Mouse (Mus musculus): Measurements from ENCODE around the gene Nxn.
A peak's percentile ranks its signal among the peaks of the same experiment; 100 is the strongest.

Gene Nxn

GRCm38 (mm10) chr11:76398798-76399586 lies at the start of gene Nxn:
TSS of gene Nxn (minus strand) at chr11:76399140.
- peak; percentile 92 to 97 for DNase-seq

GRCm38 (mm10) chr11:76446251-76446650 lies 47.3 kb upstream of the Nxn start:
- no peak for DNase-seq

DNA sequence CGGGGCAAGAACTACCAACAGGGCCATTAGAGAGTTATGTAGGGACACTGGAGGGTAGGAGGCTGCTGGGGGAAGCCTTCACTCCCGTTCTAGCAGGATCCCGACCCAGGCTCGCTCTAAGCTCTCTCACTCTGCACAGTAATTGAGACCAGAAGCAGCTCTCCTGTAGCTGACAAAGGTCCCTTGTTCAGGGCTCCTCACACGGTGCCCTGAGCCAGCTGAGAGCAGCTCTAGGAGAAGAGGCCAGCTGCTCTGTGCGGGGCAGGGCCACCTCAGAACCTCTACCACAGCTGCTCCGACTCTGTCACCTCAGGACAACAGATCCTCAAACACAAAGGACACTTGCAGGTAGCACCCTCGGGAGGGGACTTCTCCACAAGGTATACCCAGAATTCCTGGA lies 46.5 kb upstream of the Nxn start:
- DNase-seq: no peak

DNA sequence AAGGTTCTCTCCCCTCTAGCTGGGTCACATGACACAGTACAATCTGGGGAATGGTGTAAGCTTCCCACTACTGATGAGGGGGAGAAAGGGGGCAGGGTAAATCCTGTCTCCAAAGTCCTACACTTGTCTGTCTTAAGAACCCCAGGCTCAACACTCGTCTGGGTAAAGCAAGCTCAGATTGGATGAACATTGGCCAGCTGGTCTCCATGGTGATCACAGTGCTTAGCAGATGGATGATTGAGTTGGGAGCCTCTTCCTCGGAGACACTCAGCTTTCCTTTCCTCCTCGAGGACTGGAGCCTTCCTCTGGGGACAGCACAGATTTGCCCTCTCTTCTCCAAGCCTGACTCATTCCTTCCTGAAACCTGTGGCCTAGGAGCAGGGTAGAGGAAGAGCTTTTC lies 40.7 kb upstream of the Nxn start:
- DNase-seq: no peak

DNA sequence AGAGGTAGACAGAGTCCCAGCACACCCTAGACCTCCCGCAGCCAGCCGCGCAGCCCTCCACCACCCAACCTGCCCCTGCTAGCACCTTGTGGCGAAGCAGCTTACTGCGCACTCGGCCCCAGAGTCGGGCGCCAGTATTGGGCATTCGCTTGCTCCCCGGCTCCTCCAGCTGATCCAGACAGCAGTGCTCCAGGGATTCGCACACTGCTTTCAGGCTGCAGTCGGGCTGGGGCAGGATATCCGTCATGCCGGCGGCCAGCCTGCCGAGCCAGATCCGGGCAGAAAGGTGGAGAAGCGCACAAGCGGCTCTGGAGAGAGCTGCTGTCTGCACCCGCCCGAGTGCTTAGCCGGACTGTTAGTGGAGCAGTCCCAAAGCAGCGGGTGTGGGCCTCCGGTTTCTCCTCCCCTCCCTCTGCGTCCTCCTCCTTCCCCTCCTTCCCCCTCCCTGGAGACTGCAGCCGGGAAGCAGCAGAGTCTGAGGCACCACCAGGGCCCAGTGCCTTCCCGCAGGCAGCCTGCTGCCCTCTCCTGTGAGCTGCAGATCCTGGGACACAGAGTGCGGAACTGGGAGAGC lies 38.0 kb upstream of the Nxn start:
- DNase-seq: peak; percentile 50 to 63

DNA sequence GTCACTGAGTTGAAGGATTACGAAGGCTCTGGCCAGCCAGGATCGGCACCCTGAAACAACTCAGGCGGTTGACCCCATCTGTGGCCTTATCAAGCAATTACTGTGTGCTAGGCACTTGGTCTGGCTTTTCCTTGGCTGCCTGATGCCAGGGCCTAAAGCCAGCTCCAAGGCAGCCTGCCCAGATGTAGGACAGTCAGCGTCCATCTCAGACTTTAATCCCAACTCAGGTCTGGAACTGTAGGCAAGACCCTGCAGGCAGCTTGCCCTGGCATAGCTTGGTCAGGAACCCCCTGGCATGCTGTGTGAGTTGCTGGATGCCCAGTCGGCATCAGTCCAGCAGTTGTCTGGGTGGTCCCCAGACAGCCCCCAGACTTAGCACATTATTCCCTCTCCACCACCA lies 37.1 kb upstream of the Nxn start:
- DNase-seq: no peak

GRCm38 (mm10) chr11:76429966-76430631 lies 31.2 kb upstream of the Nxn start:
- DNase-seq: no peak

- DNase-seq: peak in 1 of 2 experiments; percentile 28
Measured at GRCm38 (mm10) chr11:76429556-76429955, 30.6 kb upstream of the Nxn start.

GRCm38 (mm10) chr11:76429046-76429445 lies 30.1 kb upstream of the Nxn start:
- DNase-seq: no peak

DNA sequence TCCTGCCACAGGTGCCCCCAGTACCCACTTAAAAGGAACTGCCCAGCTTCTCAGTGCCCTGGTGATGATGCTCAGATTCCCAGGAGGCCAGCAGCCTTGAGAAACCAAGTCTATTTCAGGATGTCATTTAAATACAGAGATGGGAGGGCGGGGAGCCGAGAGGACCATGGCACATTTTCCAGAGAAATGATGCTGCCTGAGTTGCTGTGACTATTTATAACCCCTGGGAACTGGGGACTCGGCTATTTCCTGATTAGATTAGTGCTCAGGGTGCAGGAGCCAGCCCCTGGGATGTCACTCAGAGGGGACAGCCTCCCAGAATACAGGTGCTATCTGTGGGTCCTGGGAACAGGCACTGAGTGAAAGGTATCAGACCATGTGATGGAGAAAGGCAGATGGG lies 28.8 kb upstream of the Nxn start:
- no peak for DNase-seq

DNA sequence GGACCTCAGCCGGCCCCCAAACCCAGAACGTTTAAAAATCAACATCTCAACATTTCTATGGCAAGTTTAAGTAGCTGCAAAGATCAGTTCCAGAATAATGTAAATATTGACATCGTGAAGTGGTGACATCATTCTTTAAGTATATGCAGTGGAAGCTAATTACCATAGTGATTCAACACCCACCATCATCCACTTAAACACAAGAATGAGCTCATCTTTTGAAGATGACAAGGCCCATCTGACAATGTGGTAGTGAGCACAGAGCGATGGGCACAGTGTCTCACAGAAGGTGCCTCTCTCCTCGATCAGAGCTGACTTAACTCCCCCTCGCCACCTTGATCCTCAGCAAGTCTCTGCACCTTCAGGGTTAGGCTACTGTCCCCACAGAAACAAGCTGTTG lies 26.8 kb upstream of the Nxn start:
- DNase-seq: no peak

GRCm38 (mm10) chr11:76420896-76421295 lies 22.0 kb upstream of the Nxn start:
- no peak for DNase-seq

- DNase-seq: no peak
Measured at GRCm38 (mm10) chr11:76419179-76419578, 20.2 kb upstream of the Nxn start.

GRCm38 (mm10) chr11:76418423-76418822 lies 19.5 kb upstream of the Nxn start:
- peak; percentile 71 to 73 for DNase-seq

GRCm38 (mm10) chr11:76415985-76416384 lies 17.0 kb upstream of the Nxn start:
- no peak for DNase-seq

GRCm38 (mm10) chr11:76415001-76415400 lies 16.1 kb upstream of the Nxn start:
- no peak for DNase-seq

DNA sequence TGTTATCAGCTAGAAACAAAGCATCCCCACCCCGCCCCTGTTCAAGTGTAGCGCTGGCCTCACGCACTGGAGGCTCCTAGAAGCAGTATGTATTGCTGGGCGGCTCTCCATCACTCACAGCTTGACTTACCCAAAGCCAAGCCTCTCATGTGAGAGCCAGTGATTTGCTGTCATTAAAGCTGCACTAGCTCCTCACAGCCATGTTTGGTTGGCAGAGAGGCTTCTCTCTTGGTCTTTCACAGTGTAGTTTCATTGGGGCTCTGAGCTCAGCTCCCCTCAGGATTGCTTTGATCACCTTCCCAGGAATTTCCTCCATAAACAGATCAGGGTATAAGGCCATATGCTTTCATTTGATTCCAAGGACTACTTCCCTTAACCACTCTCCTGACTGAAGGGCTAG lies 14.3 kb upstream of the Nxn start:
- DNase-seq: no peak

- DNase-seq: peak; percentile 55 to 78
Measured at GRCm38 (mm10) chr11:76410826-76411225, 11.9 kb upstream of the Nxn start.

DNA sequence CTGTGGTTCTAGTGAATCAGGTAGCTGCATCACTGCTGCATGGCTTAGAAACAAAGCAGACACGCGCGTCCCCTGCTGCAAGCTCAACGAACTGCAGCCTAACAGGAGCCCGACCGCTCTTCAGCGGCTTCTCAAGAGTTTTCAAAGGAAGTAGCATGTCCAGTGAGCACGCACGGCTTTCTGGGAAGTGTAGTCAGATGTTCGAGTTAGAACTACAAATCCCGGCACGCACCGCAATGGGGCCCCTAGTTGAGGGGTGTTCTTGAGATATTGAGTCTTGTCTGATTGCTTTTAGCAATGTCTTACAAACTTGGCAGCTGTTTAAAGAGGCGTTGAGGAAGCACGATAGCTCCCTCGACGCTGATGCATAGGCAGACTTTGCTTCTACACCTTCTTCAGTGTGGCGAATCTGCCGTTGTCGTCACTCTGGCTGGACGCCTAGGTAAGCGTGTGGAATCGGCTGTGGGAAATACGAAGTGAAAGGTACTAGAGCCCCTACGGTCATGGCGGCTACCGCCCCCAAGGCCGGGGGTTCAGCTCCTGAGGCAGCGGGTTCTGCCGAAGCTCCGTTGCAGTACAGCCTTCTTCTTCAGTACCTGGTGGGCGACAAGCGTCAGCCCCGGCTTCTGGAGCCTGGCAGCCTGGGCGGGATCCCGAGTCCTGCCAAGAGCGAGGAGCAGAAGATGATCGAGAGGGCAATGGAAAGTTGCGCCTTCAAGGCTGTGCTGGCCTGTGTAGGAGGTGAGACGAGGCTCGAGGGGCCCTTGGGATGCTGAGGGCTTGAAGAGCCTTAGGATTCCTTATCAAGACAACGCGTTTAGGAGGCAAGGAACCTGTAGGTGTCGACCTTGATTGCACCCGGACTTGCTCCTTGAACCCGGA lies 8.0 kb upstream of the Nxn start, which contains the start of gene Timm22:
Gene Timm22 (plus strand): TSS at position 251 of the 882 bp plus-strand sequence.
- DNase-seq: peak; percentile 99

GRCm38 (mm10) chr11:76405626-76406264 lies 6.8 kb upstream of the Nxn start:
- no peak for DNase-seq

GRCm38 (mm10) chr11:76405113-76405512 lies 6.2 kb upstream of the Nxn start:
- DNase-seq: no peak

GRCm38 (mm10) chr11:76401398-76401797 lies 2.5 kb upstream of the Nxn start:
- no peak for DNase-seq

All from cerebellum, adult 18-20 months (tissue).